Mouse (Mus musculus): ENCODE results near the gene Cacng5. TPM values are rescaled to one million over a fixed set of nuclear protein-coding genes. Genes with fewer than 3 reads are reported as not detected.

Cacng5 gene
- polyA plus RNA-seq (2012; rRNA removed) = 0.02 and 0.03 TPM in 2 replicates

DNA sequence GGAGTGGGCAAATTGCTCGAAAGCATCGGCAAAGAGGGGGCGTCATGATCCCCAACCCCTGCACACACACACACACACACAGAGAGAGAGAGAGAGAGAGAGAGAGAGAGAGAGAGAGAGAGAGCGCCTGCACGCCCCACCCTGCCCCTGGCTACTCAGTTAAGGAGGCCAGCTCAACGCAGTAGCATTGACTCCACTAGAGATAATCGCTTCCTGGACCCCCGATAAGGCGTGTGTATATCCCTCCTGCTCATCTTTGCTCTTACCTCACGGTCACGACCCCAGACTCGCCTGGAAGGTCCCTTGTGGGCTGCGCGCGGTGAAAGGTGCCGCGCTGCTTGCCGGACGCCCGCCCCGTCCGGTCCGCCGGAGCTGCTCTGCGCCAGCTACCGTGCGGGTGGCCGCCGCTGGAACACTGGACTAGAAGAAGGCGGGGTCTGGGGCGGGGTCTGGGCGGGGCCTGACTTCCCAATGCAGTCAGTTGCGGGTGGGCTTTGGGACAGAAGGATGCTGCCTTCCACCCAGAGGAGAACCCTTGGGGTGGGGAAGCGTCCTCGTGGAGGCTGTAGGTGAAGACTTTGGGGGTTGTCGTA lies at the start of gene Cacng5:
Gene Cacng5 (minus strand): TSS at position 422 of the 593 bp plus-strand sequence.

Other genes with a start within 250 kb of the Cacng5 start
- 0.24 TPM in 1 of 2 replicates, not detected in the other for gene Cacng1, start 198.5 kb downstream of the Cacng5 start, polyA plus RNA-seq (2012; rRNA removed)
- gene Cacng4, start 120.5 kb downstream of the Cacng5 start, polyA plus RNA-seq (2012; rRNA removed) = 0.08 and 0.15 TPM in 2 replicates